Comparison of ENCODE assay signal across 15 mouse cellular contexts in genomic region chr10:84885341-84885884, GRCm38 (mm10). TPM values are rescaled to one million over a fixed set of nuclear protein-coding genes. Genes with fewer than 3 reads are reported as not detected.
DNase-seq lines count a peak whose midpoint lies in the region; ATAC-seq and TF ChIP-seq lines count a peak whose summit lies in the region.
"Had no signal": no experiment of that assay in that cellular context is flagged by ENCODE, and none has a peak within 500 bp of the region (broad histone marks: within the 10 kb centered on the region; RNA-seq: fewer than 3 reads in every experiment).

No protein-coding gene starts in this region.

- H3K4me1 ChIP-seq in kidney, embryonic 15.5 days: peaks cover 12% of the 10 kb centered on the region
- peaks cover 9% of the 10 kb centered on the region; the same call in 1 of the 2 replicates for H3K4me1 ChIP-seq in kidney, adult 2 months (ENCODE audit: control insufficient read depth, insufficient read depth, low read length)
- H3K4me1 ChIP-seq in intestine, embryonic 16.5 days (ENCODE audit: control insufficient read depth, insufficient read depth, low read length): peaks cover 6% of the 10 kb centered on the region; the same call in 1 of the 2 replicates
- peaks cover 7% of the 10 kb centered on the region for H3K4me1 ChIP-seq in forebrain, embryonic 11.5 days (replicated peaks; ENCODE audit: control insufficient read depth, insufficient read depth, low read length)
- H3K4me1 ChIP-seq: hindbrain, embryonic 10.5 days had no signal

- no peaks in the 10 kb centered on the region for H3K9me3 ChIP-seq in kidney, embryonic 15.5 days (replicated peaks)
- H3K9me3 ChIP-seq in intestine, embryonic 16.5 days (ENCODE audit: control insufficient read depth, low read length): no peaks in the 10 kb centered on the region
- H3K9me3 ChIP-seq in forebrain, embryonic 11.5 days (ENCODE audit: control insufficient read depth, low read length): no peaks in the 10 kb centered on the region
- H3K9me3 ChIP-seq: heart, embryonic 10.5 days; hindbrain, embryonic 10.5 days had no signal

- H3K27me3 ChIP-seq in kidney, embryonic 15.5 days: no peaks in the 10 kb centered on the region
- no peaks in the 10 kb centered on the region for H3K27me3 ChIP-seq in kidney, adult 2 months (replicated peaks; ENCODE audit: control insufficient read depth, insufficient read depth, low read length)
- H3K27me3 ChIP-seq in intestine, embryonic 16.5 days (replicated peaks; ENCODE audit: control insufficient read depth, insufficient read depth, low read length): no peaks in the 10 kb centered on the region
- H3K27me3 ChIP-seq in forebrain, embryonic 11.5 days (ENCODE audit: control insufficient read depth, insufficient read depth, low read length): no peaks in the 10 kb centered on the region

- no peak overlapping the region for H3K4me3 ChIP-seq in kidney, embryonic 15.5 days (replicated peaks)
- no peak overlapping the region for H3K4me3 ChIP-seq in kidney, adult 2 months (ENCODE audit: insufficient read depth, low read depth, low read length)
- H3K4me3 ChIP-seq in intestine, embryonic 16.5 days (ENCODE audit: low read length): no peak overlapping the region
- no peak overlapping the region for H3K4me3 ChIP-seq in forebrain, embryonic 11.5 days (ENCODE audit: low read depth, low read length)
- H3K4me3 ChIP-seq: heart, embryonic 10.5 days; hindbrain, embryonic 10.5 days; layer of hippocampus, adult 2 months had no signal

- no peaks in the 10 kb centered on the region for H3K36me3 ChIP-seq in kidney, embryonic 15.5 days
- H3K36me3 ChIP-seq in kidney, adult 2 months (ENCODE audit: control insufficient read depth, insufficient read depth, low read length): no peaks in the 10 kb centered on the region
- H3K36me3 ChIP-seq in intestine, embryonic 16.5 days (ENCODE audit: control insufficient read depth, insufficient read depth, low read length): no peaks in the 10 kb centered on the region
- no peaks in the 10 kb centered on the region for H3K36me3 ChIP-seq in forebrain, embryonic 11.5 days (ENCODE audit: control insufficient read depth, insufficient read depth, low read length)
- H3K36me3 ChIP-seq: heart, embryonic 10.5 days had no signal

- peak overlapping the region; percentile 84 for H3K27ac ChIP-seq in kidney, embryonic 15.5 days
- no peak overlapping the region for H3K27ac ChIP-seq in kidney, adult 2 months (ENCODE audit: insufficient read depth, low read depth, low read length)
- peak overlapping the region; percentile 15; the same call in 1 of the 2 replicates for H3K27ac ChIP-seq in intestine, embryonic 16.5 days (ENCODE audit: low read length)
- no peak overlapping the region for H3K27ac ChIP-seq in forebrain, embryonic 11.5 days (ENCODE audit: low read depth, low read length)
- H3K27ac ChIP-seq: heart, embryonic 10.5 days; hindbrain, embryonic 10.5 days; layer of hippocampus, adult 2 months had no signal

- no peak for ATAC-seq in kidney, embryonic 15.5 days (replicated peaks; ENCODE audit: low FRiP score)
- no peak for ATAC-seq in intestine, embryonic 16.5 days
- peak; percentile 40 for ATAC-seq in megakaryocyte progenitor cell, adult 5-6 weeks (replicated peaks; ENCODE audit: poor library complexity)
- ATAC-seq in forebrain, embryonic 11.5 days (replicated peaks; ENCODE audit: low FRiP score): no peak
- ATAC-seq: forebrain, embryonic 16.5 days; midbrain, embryonic 16.5 days had no signal

- TF ChIP-seq CTCF in kidney, adult 2 months (conservative IDR thresholded peaks at IDR 0.05; ENCODE audit: insufficient read depth, insufficient read length, low read depth, low read length): no peak

- TF ChIP-seq POLR2A in kidney, adult 2 months (IDR thresholded peaks at IDR 0.05; ENCODE audit: low read depth, low read length): no peak

- WGBS in kidney, embryonic 15.5 days: 49% methylated on average over 5 of the region's 5 CpGs
- WGBS in kidney, adult 2 months: 55% methylated on average over 5 of the region's 5 CpGs
- WGBS in intestine, embryonic 16.5 days: 52% methylated on average over 5 of the region's 5 CpGs
- WGBS in forebrain, embryonic 11.5 days: 82% methylated on average over 5 of the region's 5 CpGs

- DNase-seq in kidney, adult 2 months: no peak
- peak; percentile 24 for DNase-seq in gastrocnemius, postnatal 14 days
- no peak for DNase-seq in forebrain, embryonic 11.5 days (ENCODE audit: low spot score)
- DNase-seq in left cerebral cortex, postnatal 14 days (ENCODE audit: low spot score in 2 of 2): no peak
- DNase-seq: adrenal gland, adult 8-10 months; cerebellum, postnatal 14 days; left cerebral cortex, postnatal 4 days had no signal

- no peak overlapping the region for H3K4me2 ChIP-seq in kidney, embryonic 15.5 days
- peak overlapping the region; percentile 32; the same call in 1 of the 2 replicates for H3K4me2 ChIP-seq in intestine, embryonic 16.5 days (ENCODE audit: low read depth, low read length)
- no peak overlapping the region for H3K4me2 ChIP-seq in forebrain, embryonic 11.5 days (ENCODE audit: low read depth, low read length, severe bottlenecking)

- no peak overlapping the region for H3K9ac ChIP-seq in kidney, embryonic 15.5 days
- no peak overlapping the region for H3K9ac ChIP-seq in intestine, embryonic 16.5 days (ENCODE audit: low read depth, low read length)
- no peak overlapping the region for H3K9ac ChIP-seq in forebrain, embryonic 11.5 days (ENCODE audit: low read length)

- intact Hi-C loops in gastrocnemius, postnatal 14 days (cut with DNase I; ENCODE audit: low total_unique reads): no loop called here
- intact Hi-C loops in left cerebral cortex, postnatal 14 days (cut with DNase I): no loop called here

RNA-seq across cellular contexts. Expression of gene Ric8b, which starts 32.0 kb away (rescaled TPM):
- polyA plus RNA-seq in kidney, embryonic 15.5 days (2015; fragmentation: Nextera tagmentation; extraction: Ambion mirVana): 22.1 and 23.3 TPM in 2 replicates
- polyA plus RNA-seq in kidney, adult 2 months (2012; rRNA removed): 12.2 and 13.6 TPM in 2 replicates
- 10 to 100 TPM; 34.5 to 35.0 TPM for total RNA-seq in gastrocnemius, postnatal 14 days (2021)
- polyA plus RNA-seq in intestine, embryonic 16.5 days (2015; fragmentation: Nextera tagmentation; extraction: Ambion mirVana): 14.1 and 15.5 TPM in 2 replicates
- total RNA-seq in megakaryocyte progenitor cell, adult 5-6 weeks (2015): 13.9 and 15.3 TPM in 2 replicates
- 13.3 and 15.1 TPM in 2 replicates for total RNA-seq in megakaryocyte progenitor cell, adult 5-6 weeks (2017)
- polyA plus RNA-seq in forebrain, embryonic 11.5 days (2014; fragmentation: Nextera tagmentation; extraction: Ambion mirVana): 22.4 and 27.4 TPM in 2 replicates
- 10 to 100 TPM; 42.7 to 43.8 TPM for total RNA-seq in left cerebral cortex, postnatal 14 days (2021)

Comparison
In these comparisons a context has a peak if more than half of its experiments do, and no peak if none do; other contexts are left out.
1. H3K27ac ChIP-seq: peak in kidney, embryonic 15.5 days (single experiment) and intestine, embryonic 16.5 days (single experiment); none in kidney, adult 2 months (single experiment) and forebrain, embryonic 11.5 days (single experiment).